Mouse (Mus musculus): ENCODE measurements around the gene Nop9. TPM values are rescaled to one million over a fixed set of nuclear protein-coding genes. Genes with fewer than 3 reads are reported as not detected.

The Nop9 gene
- polyA plus RNA-seq, 1 experiment from 2014 or later: 47.0 TPM

GRCm38 (mm10) chr14:55733889-55734288, 11.6 kb upstream of the Nop9 start:
- H3K9ac ChIP-seq (ENCODE audit: low read depth, low read length): no peak overlapping the region
- 83% methylated on average over 10 of the region's 10 CpGs for WGBS
- no peaks in the 10 kb centered on the region for H3K9me3 ChIP-seq (ENCODE audit: control insufficient read depth, low read length)
- H3K4me1 ChIP-seq (replicated peaks; ENCODE audit: control insufficient read depth, insufficient read depth, low read length): no peaks in the 10 kb centered on the region
- H3K4me3 ChIP-seq (ENCODE audit: low read depth, low read length): no peak overlapping the region
- DNase-seq (ENCODE audit: low spot score): no peak
- H3K27ac ChIP-seq (ENCODE audit: low read depth, low read length): no peak overlapping the region
- H3K27me3 ChIP-seq (ENCODE audit: control insufficient read depth, insufficient read depth, low read length): no peaks in the 10 kb centered on the region
- H3K4me2 ChIP-seq (replicated peaks; ENCODE audit: low read depth, low read length): no peak overlapping the region
- no peaks in the 10 kb centered on the region for H3K36me3 ChIP-seq (ENCODE audit: control insufficient read depth, insufficient read depth, low read length)
- no peak for ATAC-seq (ENCODE audit: low FRiP score)

GRCm38 (mm10) chr14:55734869-55735268, 10.6 kb upstream of the Nop9 start:
- DNase-seq (ENCODE audit: low spot score): no peak
- H3K4me3 ChIP-seq (ENCODE audit: low read depth, low read length): no peak overlapping the region
- no peaks in the 10 kb centered on the region for H3K4me1 ChIP-seq (replicated peaks; ENCODE audit: control insufficient read depth, insufficient read depth, low read length)
- no peak for ATAC-seq (ENCODE audit: low FRiP score)
- no peaks in the 10 kb centered on the region for H3K27me3 ChIP-seq (ENCODE audit: control insufficient read depth, insufficient read depth, low read length)
- no peak overlapping the region for H3K27ac ChIP-seq (ENCODE audit: low read depth, low read length)
- 75% methylated on average over 7 of the region's 7 CpGs for WGBS
- no peak overlapping the region for H3K9ac ChIP-seq (ENCODE audit: low read depth, low read length)
- H3K4me2 ChIP-seq (replicated peaks; ENCODE audit: low read depth, low read length): no peak overlapping the region
- no peaks in the 10 kb centered on the region for H3K36me3 ChIP-seq (ENCODE audit: control insufficient read depth, insufficient read depth, low read length)
- H3K9me3 ChIP-seq (ENCODE audit: control insufficient read depth, low read length): no peaks in the 10 kb centered on the region

GRCm38 (mm10) chr14:55735334-55735733, 10.2 kb upstream of the Nop9 start:
- H3K4me2 ChIP-seq (replicated peaks; ENCODE audit: low read depth, low read length): no peak overlapping the region
- H3K9ac ChIP-seq (ENCODE audit: low read depth, low read length): no peak overlapping the region
- no peak overlapping the region for H3K27ac ChIP-seq (ENCODE audit: low read depth, low read length)
- H3K27me3 ChIP-seq (ENCODE audit: control insufficient read depth, insufficient read depth, low read length): no peaks in the 10 kb centered on the region
- 78% methylated on average over 3 of the region's 3 CpGs for WGBS
- no peaks in the 10 kb centered on the region for H3K4me1 ChIP-seq (replicated peaks; ENCODE audit: control insufficient read depth, insufficient read depth, low read length)
- H3K4me3 ChIP-seq (ENCODE audit: low read depth, low read length): no peak overlapping the region
- DNase-seq (ENCODE audit: low spot score) (no peak), ATAC-seq (ENCODE audit: low FRiP score) (no peak)
- no peaks in the 10 kb centered on the region for H3K9me3 ChIP-seq (ENCODE audit: control insufficient read depth, low read length)
- H3K36me3 ChIP-seq (ENCODE audit: control insufficient read depth, insufficient read depth, low read length): 0 out of 2 replicates have a peak, but pooled peaks cover 2% of the 10 kb centered on the region

- H3K4me3 ChIP-seq (ENCODE audit: low read depth, low read length): no peak overlapping the region
- no peak for ATAC-seq (ENCODE audit: low FRiP score)
- no peak overlapping the region for H3K9ac ChIP-seq (ENCODE audit: low read depth, low read length)
- no peak overlapping the region for H3K4me2 ChIP-seq (replicated peaks; ENCODE audit: low read depth, low read length)
- no peaks in the 10 kb centered on the region for H3K9me3 ChIP-seq (ENCODE audit: control insufficient read depth, low read length)
- H3K27ac ChIP-seq (ENCODE audit: low read depth, low read length): no peak overlapping the region
- H3K4me1 ChIP-seq (replicated peaks; ENCODE audit: control insufficient read depth, insufficient read depth, low read length): no peaks in the 10 kb centered on the region
- DNase-seq (ENCODE audit: low spot score): no peak
- WGBS: 88% methylated on average over 4 of the region's 4 CpGs
- H3K27me3 ChIP-seq (ENCODE audit: control insufficient read depth, insufficient read depth, low read length): no peaks in the 10 kb centered on the region
- 0 out of 2 replicates have a peak, but pooled peaks cover 2% of the 10 kb centered on the region for H3K36me3 ChIP-seq (ENCODE audit: control insufficient read depth, insufficient read depth, low read length)
Observed at GRCm38 (mm10) chr14:55735758-55736157, 9.7 kb upstream of the Nop9 start.

GRCm38 (mm10) chr14:55737086-55737687, 8.3 kb upstream of the Nop9 start:
- Histone ChIP-seq H3K4me3 (ENCODE audit: low read depth, low read length) (no peak overlapping the region), H3K27me3 (ENCODE audit: control insufficient read depth, insufficient read depth, low read length) (no peaks in the 10 kb centered on the region), H3K9ac (ENCODE audit: low read depth, low read length) (no peak overlapping the region), H3K4me1 (replicated peaks; ENCODE audit: control insufficient read depth, insufficient read depth, low read length) (no peaks in the 10 kb centered on the region), H3K36me3 (ENCODE audit: control insufficient read depth, insufficient read depth, low read length) (0 out of 2 replicates have a peak, but pooled peaks cover 2% of the 10 kb centered on the region), H3K9me3 (ENCODE audit: control insufficient read depth, low read length) (no peaks in the 10 kb centered on the region), H3K27ac (ENCODE audit: low read depth, low read length) (no peak overlapping the region), H3K4me2 (replicated peaks; ENCODE audit: low read depth, low read length) (no peak overlapping the region)
- DNase-seq (ENCODE audit: low spot score) (no peak), ATAC-seq (ENCODE audit: low FRiP score) (no peak)
- 88% methylated on average over 9 of the region's 9 CpGs for WGBS

- Histone ChIP-seq H3K9ac (ENCODE audit: low read depth, low read length) (no peak overlapping the region), H3K27me3 (ENCODE audit: control insufficient read depth, insufficient read depth, low read length) (no peaks in the 10 kb centered on the region), H3K36me3 (ENCODE audit: control insufficient read depth, insufficient read depth, low read length) (0 out of 2 replicates have a peak, but pooled peaks cover 2% of the 10 kb centered on the region), H3K9me3 (ENCODE audit: control insufficient read depth, low read length) (no peaks in the 10 kb centered on the region), H3K27ac (ENCODE audit: low read depth, low read length) (no peak overlapping the region), H3K4me3 (ENCODE audit: low read depth, low read length) (no peak overlapping the region), H3K4me2 (replicated peaks; ENCODE audit: low read depth, low read length) (no peak overlapping the region), H3K4me1 (replicated peaks; ENCODE audit: control insufficient read depth, insufficient read depth, low read length) (peaks cover 3% of the 10 kb centered on the region; the same call in 1 of the 2 replicates)
- WGBS: 16% methylated on average over 10 of the region's 10 CpGs
- peak; percentile 92 for DNase-seq (ENCODE audit: low spot score)
- ATAC-seq (ENCODE audit: low FRiP score): peak; percentile 63; the same call in 1 of the 2 replicates
Observed at GRCm38 (mm10) chr14:55743711-55744110, 1.8 kb upstream of the Nop9 start.

- Histone ChIP-seq H3K27ac (ENCODE audit: low read depth, low read length) (no peak overlapping the region), H3K4me1 (replicated peaks; ENCODE audit: control insufficient read depth, insufficient read depth, low read length) (peaks cover 3% of the 10 kb centered on the region; the same call in 1 of the 2 replicates), H3K27me3 (ENCODE audit: control insufficient read depth, insufficient read depth, low read length) (no peaks in the 10 kb centered on the region), H3K9me3 (ENCODE audit: control insufficient read depth, low read length) (no peaks in the 10 kb centered on the region), H3K36me3 (ENCODE audit: control insufficient read depth, insufficient read depth, low read length) (no peaks in the 10 kb centered on the region), H3K4me3 (ENCODE audit: low read depth, low read length) (peak overlapping the region; percentile 93), H3K9ac (ENCODE audit: low read depth, low read length) (peak overlapping the region; percentile 81), H3K4me2 (replicated peaks; ENCODE audit: low read depth, low read length) (peak overlapping the region; percentile 71)
- WGBS: under 1% methylated on average over 31 of the region's 31 CpGs
- DNase-seq (ENCODE audit: low spot score): no peak
- no peak; the same call in 1 of the 2 replicates for ATAC-seq (ENCODE audit: low FRiP score)
Observed at GRCm38 (mm10) chr14:55745861-55746237, 356 bp downstream of the Nop9 start.

- WGBS: 90% methylated on average over 10 of the region's 10 CpGs
- ATAC-seq (ENCODE audit: low FRiP score) (no peak), DNase-seq (ENCODE audit: low spot score) (no peak)
- H3K9me3 ChIP-seq (ENCODE audit: control insufficient read depth, low read length): no peaks in the 10 kb centered on the region
- H3K4me2 ChIP-seq (replicated peaks; ENCODE audit: low read depth, low read length): no peak overlapping the region
- H3K27me3 ChIP-seq (ENCODE audit: control insufficient read depth, insufficient read depth, low read length): no peaks in the 10 kb centered on the region
- H3K9ac ChIP-seq (ENCODE audit: low read depth, low read length): no peak overlapping the region
- no peaks in the 10 kb centered on the region for H3K36me3 ChIP-seq (ENCODE audit: control insufficient read depth, insufficient read depth, low read length)
- H3K4me1 ChIP-seq (replicated peaks; ENCODE audit: control insufficient read depth, insufficient read depth, low read length): peaks cover 3% of the 10 kb centered on the region; the same call in 1 of the 2 replicates
- no peak overlapping the region for H3K27ac ChIP-seq (ENCODE audit: low read depth, low read length)
- no peak overlapping the region for H3K4me3 ChIP-seq (ENCODE audit: low read depth, low read length)
Observed at GRCm38 (mm10) chr14:55747051-55747847, 1.8 kb downstream of the Nop9 start.

Data from hindbrain, embryonic 11.5 days (tissue).